Mouse (Mus musculus): Measurements from ENCODE around the gene Gatad2b. TPM values are rescaled to one million over a fixed set of nuclear protein-coding genes. Genes with fewer than 3 reads are reported as not detected.

Gene Gatad2b
- total and polyA plus RNA-seq, 3 experiments: 8.4 to 22.6 (median 8.9) TPM

DNA sequence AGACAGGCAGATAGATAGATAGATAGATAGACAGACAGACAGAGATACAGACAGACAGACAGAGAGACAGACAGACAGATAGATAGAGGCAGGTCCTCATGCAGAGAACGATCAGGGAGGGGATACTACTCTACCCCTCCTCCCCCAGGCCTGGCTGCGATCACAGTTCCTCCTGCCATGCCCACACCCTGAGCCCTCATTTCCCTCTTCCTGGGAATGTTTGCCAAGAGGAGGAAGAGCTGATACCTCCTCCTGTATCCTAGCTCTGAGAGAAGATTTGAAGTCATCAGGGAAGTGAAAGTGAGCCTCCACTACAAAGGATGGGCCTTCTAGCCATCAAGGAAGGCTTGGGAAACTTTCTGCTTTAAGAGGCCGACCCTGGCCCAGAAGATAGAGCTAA, 102.7 kb downstream of the Gatad2b start:
- TF ChIP-seq MAFK (IDR thresholded peaks at IDR 0.05; ENCODE audit: insufficient replicate concordance, low read length) (no peak), E2F4 (IDR thresholded peaks at IDR 0.05; ENCODE audit: insufficient replicate concordance, low read depth, low read length) (no peak), MAZ (IDR thresholded peaks at IDR 0.05; ENCODE audit: low read depth, low read length) (no peak), RAD21 (IDR thresholded peaks at IDR 0.05; ENCODE audit: low read depth, low read length) (no peak), CHD2 (IDR thresholded peaks at IDR 0.05; ENCODE audit: low read length) (no peak), NRF1 (IDR thresholded peaks at IDR 0.05; ENCODE audit: low read depth, low read length) (no peak), NELFE (IDR thresholded peaks at IDR 0.05; ENCODE audit: low read depth, low read length) (no peak), USF2 (conservative IDR thresholded peaks at IDR 0.05; ENCODE audit: low read depth, low read length) (no peak), CHD1 (IDR thresholded peaks at IDR 0.05; ENCODE audit: low read depth, low read length) (no peak), HCFC1 (IDR thresholded peaks at IDR 0.05; ENCODE audit: low read depth, low read length) (no peak), MXI1 (IDR thresholded peaks at IDR 0.05; ENCODE audit: low read depth, low read length) (no peak), UBTF (IDR thresholded peaks at IDR 0.05; ENCODE audit: low read depth, low read length) (no peak), RCOR1 (conservative IDR thresholded peaks at IDR 0.05; ENCODE audit: low read depth, low read length) (no peak), JUN (IDR thresholded peaks at IDR 0.05; ENCODE audit: insufficient read depth, low read depth, low read length) (no peak), ZKSCAN1 (IDR thresholded peaks at IDR 0.05; ENCODE audit: borderline replicate concordance, low read depth, low read length) (no peak), SIN3A (IDR thresholded peaks at IDR 0.05; ENCODE audit: low read length) (no peak), USF1 (IDR thresholded peaks at IDR 0.05; ENCODE audit: low read depth, low read length) (no peak)
- H3K4me2 ChIP-seq (ENCODE audit: insufficient read depth, low read depth, poor library complexity, severe bottlenecking): no peak overlapping the region
- H3K4me3 ChIP-seq (replicated peaks in 1 of 3; ENCODE audit: low read depth in 2 of 3, low read length in 2 of 3, poor library complexity in 1 of 3): no peak overlapping the region
- H3K27me3 ChIP-seq (replicated peaks): no peaks in the 10 kb centered on the region
- dilution Hi-C loops (cut with MboI; ENCODE audit: extremely low pct_ligation_motif_present, extremely low pct_unique_long_range_greater_than_20kb, low sequenced_read_pairs): no loop called here
- H3K27ac ChIP-seq (ENCODE audit: insufficient read depth, low read depth): no peak overlapping the region
- no peak overlapping the region for H3K9ac ChIP-seq (ENCODE audit: insufficient read depth, low read depth)
- in situ Hi-C loops (cut with MboI; ENCODE audit: low pct_ligation_motif_present, low pct_unique_long_range_greater_than_20kb, low sequenced_read_pairs): no loop called here
- H3K9me3 ChIP-seq (replicated peaks; ENCODE audit: low read length): no peaks in the 10 kb centered on the region
- H3K36me3 ChIP-seq (replicated peaks in 1 of 2; ENCODE audit: control insufficient read depth in 1 of 2, insufficient read depth in 1 of 2, low read length in 1 of 2): peaks cover 86 to 95% of the 10 kb centered on the region in 2 experiments
- peaks cover under 1 to 7% of the 10 kb centered on the region in 2 experiments; a peak in 2 of 4 replicates for H3K4me1 ChIP-seq (ENCODE audit: control insufficient read depth in 1 of 2, insufficient read depth in 2 of 2)
- no peaks in the 10 kb centered on the region for H3K79me2 ChIP-seq (replicated peaks; ENCODE audit: control insufficient read depth, extremely low read depth, insufficient read depth, poor library complexity, severe bottlenecking)
- no peak for DNase-seq (ENCODE audit: extremely low read depth)

- Histone ChIP-seq H3K9ac (ENCODE audit: insufficient read depth, low read depth) (no peak overlapping the region), H3K4me2 (ENCODE audit: insufficient read depth, low read depth, poor library complexity, severe bottlenecking) (no peak overlapping the region), H3K9me3 (replicated peaks; ENCODE audit: low read length) (no peaks in the 10 kb centered on the region), H3K27ac (ENCODE audit: insufficient read depth, low read depth) (no peak overlapping the region), H3K27me3 (replicated peaks) (no peaks in the 10 kb centered on the region), H3K36me3 (replicated peaks in 1 of 2; ENCODE audit: control insufficient read depth in 1 of 2, insufficient read depth in 1 of 2, low read length in 1 of 2) (peaks cover 87 to 95% of the 10 kb centered on the region in 2 experiments), H3K79me2 (replicated peaks; ENCODE audit: control insufficient read depth, extremely low read depth, insufficient read depth, poor library complexity, severe bottlenecking) (no peaks in the 10 kb centered on the region), H3K4me3 (replicated peaks in 1 of 3; ENCODE audit: low read depth in 2 of 3, low read length in 2 of 3, poor library complexity in 1 of 3) (no peak overlapping the region), H3K4me1 (ENCODE audit: control insufficient read depth in 1 of 2, insufficient read depth in 2 of 2) (no peaks in the 10 kb centered on the region)
- in situ Hi-C loops (cut with MboI; ENCODE audit: low pct_ligation_motif_present, low pct_unique_long_range_greater_than_20kb, low sequenced_read_pairs): no loop called here
- dilution Hi-C loops (cut with MboI; ENCODE audit: extremely low pct_ligation_motif_present, extremely low pct_unique_long_range_greater_than_20kb, low sequenced_read_pairs): no loop called here
- TF ChIP-seq PAX5 (IDR thresholded peaks at IDR 0.05; ENCODE audit: low read length) (no peak), EP300 (IDR thresholded peaks at IDR 0.05; ENCODE audit: low read length) (no peak), POLR2AphosphoS2 (IDR thresholded peaks at IDR 0.05; ENCODE audit: low read depth, low read length) (no peak), MEF2A (IDR thresholded peaks at IDR 0.05; ENCODE audit: borderline replicate concordance, low read depth, low read length) (no peak), MYC (IDR thresholded peaks at IDR 0.05; ENCODE audit: low read depth, low read length) (no peak), MAFK (IDR thresholded peaks at IDR 0.05; ENCODE audit: insufficient replicate concordance, low read length) (no peak)
- DNase-seq (ENCODE audit: extremely low read depth): no peak
Observed at GRCm38 (mm10) chr3:90400993-90401392, 108.0 kb downstream of the Gatad2b start.
